ENCODE assay signal across 8 mouse cellular contexts in the genomic region with DNA sequence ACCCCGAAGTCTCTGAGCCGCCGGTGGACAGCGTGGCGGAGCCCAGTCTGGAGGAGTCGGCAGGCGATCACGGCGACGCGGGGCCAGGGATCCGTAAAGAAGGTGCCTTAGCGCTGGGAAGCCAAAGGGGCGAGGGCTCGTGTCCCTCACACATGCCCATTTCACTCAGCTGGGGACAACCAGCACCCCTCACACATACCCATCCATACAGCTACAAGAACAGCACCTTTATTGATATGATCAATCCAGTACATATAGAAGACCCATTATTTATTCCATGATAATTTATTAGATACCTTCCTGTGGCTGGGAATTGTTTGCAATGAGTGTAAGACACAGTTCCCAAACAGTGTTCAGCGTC. TPM values are rescaled to one million over a fixed set of nuclear protein-coding genes. Genes with fewer than 3 reads are reported as not detected.
DNase-seq lines count a peak whose midpoint lies in the region; ATAC-seq lines count a peak whose summit lies in the region.

No protein-coding gene starts in this region.

- no peak overlapping the region for H3K27ac ChIP-seq in kidney, embryonic 15.5 days
- H3K27ac ChIP-seq in brown adipose tissue, adult 24 weeks (replicated peaks; ENCODE audit: low read depth, low read length): no peak overlapping the region
- peak overlapping the region; percentile 81 for H3K27ac ChIP-seq in hindbrain, embryonic 15.5 days (replicated peaks)
- no peak overlapping the region for H3K27ac ChIP-seq in midbrain, embryonic 16.5 days (ENCODE audit: low read length)

- no peaks in the 10 kb centered on the region for H3K9me3 ChIP-seq in kidney, embryonic 15.5 days (replicated peaks)
- no peaks in the 10 kb centered on the region for H3K9me3 ChIP-seq in hindbrain, embryonic 15.5 days
- H3K9me3 ChIP-seq in midbrain, embryonic 16.5 days (replicated peaks; ENCODE audit: control insufficient read depth, low read length, poor library complexity, severe bottlenecking): no peaks in the 10 kb centered on the region

- H3K9ac ChIP-seq in kidney, embryonic 15.5 days: peak overlapping the region; percentile 66
- peak overlapping the region; percentile 91 for H3K9ac ChIP-seq in hindbrain, embryonic 15.5 days
- H3K9ac ChIP-seq in midbrain, embryonic 16.5 days (ENCODE audit: low read depth, low read length): peak overlapping the region; percentile 87

- 4% methylated on average over 16 of the region's 16 CpGs for WGBS in kidney, embryonic 15.5 days
- WGBS in hindbrain, embryonic 15.5 days: 1% methylated on average over 16 of the region's 16 CpGs
- WGBS in midbrain, embryonic 16.5 days: 2% methylated on average over 16 of the region's 16 CpGs

- no peak for DNase-seq in kidney, postnatal 4 days
- no peak for DNase-seq in layer of hippocampus, adult 11-12 months (ENCODE audit: low spot score)
- DNase-seq in cerebellum, adult 11 months: no peak
- no peak for DNase-seq in thymus, postnatal 4 days

- peak overlapping the region; percentile 87 for H3K4me3 ChIP-seq in kidney, embryonic 15.5 days (replicated peaks)
- H3K4me3 ChIP-seq in brown adipose tissue, adult 24 weeks (ENCODE audit: insufficient read depth, low read depth, low read length): peak overlapping the region; percentile 78
- peak overlapping the region; percentile 94 for H3K4me3 ChIP-seq in hindbrain, embryonic 15.5 days
- peak overlapping the region; percentile 91 for H3K4me3 ChIP-seq in midbrain, embryonic 16.5 days (ENCODE audit: low read depth, low read length)

- ATAC-seq in kidney, embryonic 15.5 days (replicated peaks; ENCODE audit: low FRiP score): no peak
- ATAC-seq in hindbrain, embryonic 15.5 days (ENCODE audit: low FRiP score, low read depth): peak; percentile 59; the same call in 1 of the 2 replicates
- no peak; the same call in 1 of the 2 replicates for ATAC-seq in midbrain, embryonic 16.5 days

- H3K27me3 ChIP-seq in kidney, embryonic 15.5 days: peaks cover 37% of the 10 kb centered on the region
- peaks cover 5% of the 10 kb centered on the region; the same call in 1 of the 2 replicates for H3K27me3 ChIP-seq in hindbrain, embryonic 15.5 days
- H3K27me3 ChIP-seq in midbrain, embryonic 16.5 days (ENCODE audit: control insufficient read depth, insufficient read depth, low read depth, low read length): 0 out of 2 replicates have a peak, but pooled peaks cover 2% of the 10 kb centered on the region

- peaks cover 21% of the 10 kb centered on the region for H3K4me1 ChIP-seq in kidney, embryonic 15.5 days
- H3K4me1 ChIP-seq in brown adipose tissue, adult 24 weeks (ENCODE audit: control insufficient read depth, insufficient read depth, insufficient read length, low read length): no peaks in the 10 kb centered on the region
- H3K4me1 ChIP-seq in hindbrain, embryonic 15.5 days (replicated peaks): peaks cover 22% of the 10 kb centered on the region
- peaks cover 18% of the 10 kb centered on the region for H3K4me1 ChIP-seq in midbrain, embryonic 16.5 days (ENCODE audit: control insufficient read depth, insufficient read depth, low read length)

- peak overlapping the region; percentile 96 for H3K4me2 ChIP-seq in kidney, embryonic 15.5 days
- H3K4me2 ChIP-seq in hindbrain, embryonic 15.5 days: peak overlapping the region; percentile 76
- H3K4me2 ChIP-seq in midbrain, embryonic 16.5 days (ENCODE audit: low read length): peak overlapping the region; percentile 79

- no peaks in the 10 kb centered on the region for H3K36me3 ChIP-seq in kidney, embryonic 15.5 days
- H3K36me3 ChIP-seq in hindbrain, embryonic 15.5 days: no peaks in the 10 kb centered on the region
- no peaks in the 10 kb centered on the region for H3K36me3 ChIP-seq in midbrain, embryonic 16.5 days (ENCODE audit: control insufficient read depth, insufficient read depth, low read length)

RNA-seq across cellular contexts. Expression of a gene that starts 0.3 kb away (rescaled TPM):
- 0.23 and 0.28 TPM in 2 replicates for polyA plus RNA-seq in kidney, embryonic 15.5 days (2015; fragmentation: Nextera tagmentation; extraction: Ambion mirVana)
- not detected in 2 replicates for polyA plus RNA-seq in brown adipose tissue, adult 24 weeks (2012; ENCODE audit: insufficient read depth, insufficient read length, missing spikeins)
- polyA plus RNA-seq in hindbrain, embryonic 15.5 days (2015; fragmentation: Nextera tagmentation; extraction: Ambion mirVana): 0.35 and 0.74 TPM in 2 replicates
- 0.75 and 0.83 TPM in 2 replicates for polyA plus RNA-seq in midbrain, embryonic 16.5 days (2015; fragmentation: Nextera tagmentation; extraction: Ambion mirVana)

RNA-seq across cellular contexts. Expression of a gene that starts 0.4 kb away (rescaled TPM):
- polyA plus RNA-seq in kidney, embryonic 15.5 days (2015; fragmentation: Nextera tagmentation; extraction: Ambion mirVana): 31.3 and 32.5 TPM in 2 replicates
- polyA plus RNA-seq in brown adipose tissue, adult 24 weeks (2012; ENCODE audit: insufficient read depth, insufficient read length, missing spikeins): 7.8 and 9.6 TPM in 2 replicates
- polyA plus RNA-seq in hindbrain, embryonic 15.5 days (2015; fragmentation: Nextera tagmentation; extraction: Ambion mirVana): 153 and 162 TPM in 2 replicates
- polyA plus RNA-seq in midbrain, embryonic 16.5 days (2015; fragmentation: Nextera tagmentation; extraction: Ambion mirVana): 197 and 206 TPM in 2 replicates

RNA-seq across cellular contexts. Expression of a gene that starts 16.8 kb away (rescaled TPM):
- 115 and 123 TPM in 2 replicates for polyA plus RNA-seq in kidney, embryonic 15.5 days (2015; fragmentation: Nextera tagmentation; extraction: Ambion mirVana)
- polyA plus RNA-seq in brown adipose tissue, adult 24 weeks (2012; ENCODE audit: insufficient read depth, insufficient read length, missing spikeins): 33.8 and 34.4 TPM in 2 replicates
- polyA plus RNA-seq in hindbrain, embryonic 15.5 days (2015; fragmentation: Nextera tagmentation; extraction: Ambion mirVana): 50.7 and 54.0 TPM in 2 replicates
- polyA plus RNA-seq in midbrain, embryonic 16.5 days (2015; fragmentation: Nextera tagmentation; extraction: Ambion mirVana): 51.4 and 61.3 TPM in 2 replicates

RNA-seq across cellular contexts. Expression of a gene that starts 29.7 kb away (rescaled TPM):
- polyA plus RNA-seq in kidney, embryonic 15.5 days (2015; fragmentation: Nextera tagmentation; extraction: Ambion mirVana): 10.8 and 12.9 TPM in 2 replicates
- 0.92 and 1.8 TPM in 2 replicates for polyA plus RNA-seq in brown adipose tissue, adult 24 weeks (2012; ENCODE audit: insufficient read depth, insufficient read length, missing spikeins)
- polyA plus RNA-seq in hindbrain, embryonic 15.5 days (2015; fragmentation: Nextera tagmentation; extraction: Ambion mirVana): 14.1 and 14.7 TPM in 2 replicates
- 14.3 and 14.6 TPM in 2 replicates for polyA plus RNA-seq in midbrain, embryonic 16.5 days (2015; fragmentation: Nextera tagmentation; extraction: Ambion mirVana)

RNA-seq across cellular contexts. Expression of a gene that starts 37.2 kb away (rescaled TPM):
- polyA plus RNA-seq in kidney, embryonic 15.5 days (2015; fragmentation: Nextera tagmentation; extraction: Ambion mirVana): not detected in 2 replicates
- not detected in 2 replicates for polyA plus RNA-seq in brown adipose tissue, adult 24 weeks (2012; ENCODE audit: insufficient read depth, insufficient read length, missing spikeins)
- polyA plus RNA-seq in hindbrain, embryonic 15.5 days (2015; fragmentation: Nextera tagmentation; extraction: Ambion mirVana): 0.10 and 0.34 TPM in 2 replicates
- 0.10 and 0.19 TPM in 2 replicates for polyA plus RNA-seq in midbrain, embryonic 16.5 days (2015; fragmentation: Nextera tagmentation; extraction: Ambion mirVana)
